8 mouse cellular contexts compared by ENCODE assay signal in genomic region chr3:121914459-121915185, GRCm38 (mm10). TPM values are rescaled to one million over a fixed set of nuclear protein-coding genes. Genes with fewer than 3 reads are reported as not detected.
DNase-seq lines count a peak whose midpoint lies in the region; ATAC-seq and TF ChIP-seq lines count a peak whose summit lies in the region.

No protein-coding gene starts in this region.

- no peak overlapping the region; the same call in 1 of the 2 replicates for H3K4me2 ChIP-seq in heart, embryonic 11.5 days
- no peak overlapping the region for H3K4me2 ChIP-seq in kidney, postnatal 0 days (ENCODE audit: low read length)
- H3K4me2 ChIP-seq in neural tube, embryonic 15.5 days: no peak overlapping the region

- H3K27me3 ChIP-seq in thymus, adult 2 months (ENCODE audit: control insufficient read depth, insufficient read depth, low read length): no peaks in the 10 kb centered on the region
- no peaks in the 10 kb centered on the region for H3K27me3 ChIP-seq in heart, embryonic 11.5 days (ENCODE audit: control insufficient read depth, insufficient read depth, low read length)
- no peaks in the 10 kb centered on the region for H3K27me3 ChIP-seq in kidney, postnatal 0 days (ENCODE audit: insufficient read depth, low read length)
- no peaks in the 10 kb centered on the region for H3K27me3 ChIP-seq in neural tube, embryonic 15.5 days (replicated peaks)

- no peaks in the 10 kb centered on the region for H3K4me1 ChIP-seq in thymus, adult 2 months (replicated peaks; ENCODE audit: control insufficient read depth, insufficient read depth, low read length)
- H3K4me1 ChIP-seq in heart, embryonic 11.5 days (ENCODE audit: control insufficient read depth, insufficient read depth, low read length): 0 out of 2 replicates have a peak, but pooled peaks cover 6% of the 10 kb centered on the region
- H3K4me1 ChIP-seq in kidney, postnatal 0 days (replicated peaks; ENCODE audit: insufficient read depth, low read length): no peaks in the 10 kb centered on the region
- H3K4me1 ChIP-seq in neural tube, embryonic 15.5 days: 0 out of 2 replicates have a peak, but pooled peaks cover 4% of the 10 kb centered on the region

- no peak; the same call in 1 of the 2 replicates for ATAC-seq in heart, embryonic 11.5 days (replicated peaks; ENCODE audit: insufficient number of reproducible peaks, low FRiP score, low TSS enrichment)
- ATAC-seq in kidney, postnatal 0 days (replicated peaks; ENCODE audit: low FRiP score, low read depth): no peak
- ATAC-seq in neural tube, embryonic 15.5 days (ENCODE audit: low FRiP score): no peak

- TF ChIP-seq POLR2A in thymus, adult 2 months (IDR thresholded peaks at IDR 0.05; ENCODE audit: control insufficient read depth, extremely low read depth, insufficient read depth, low read length, poor library complexity): no peak

- peak overlapping the region; percentile 24; the same call in 1 of the 2 replicates for H3K27ac ChIP-seq in thymus, adult 2 months (ENCODE audit: control insufficient read depth, insufficient read depth, low read length)
- H3K27ac ChIP-seq in heart, embryonic 11.5 days (ENCODE audit: low read depth, low read length): peak overlapping the region; percentile 76
- peak overlapping the region; percentile 80 for H3K27ac ChIP-seq in kidney, postnatal 0 days
- H3K27ac ChIP-seq in neural tube, embryonic 15.5 days (replicated peaks): peak overlapping the region; percentile 14; the same call in 1 of the 2 replicates

- no peak for DNase-seq in thymus, adult 2 months
- no peak for DNase-seq in thymus, postnatal 10 days (ENCODE audit: low spot score in 2 of 2)
- peak; percentile 39 for DNase-seq in kidney, postnatal 0 days (ENCODE audit: low spot score)
- no peak for DNase-seq in left cerebral cortex, adult 8-10 months (ENCODE audit: low spot score in 2 of 2)
- no peak for DNase-seq in layer of hippocampus, adult 18-20 months (ENCODE audit: low spot score in 2 of 2)
- no peak for DNase-seq in frontal cortex, postnatal 36 days (ENCODE audit: low spot score in 2 of 2)

- no peak for TF ChIP-seq CTCF in thymus, adult 2 months (IDR thresholded peaks at IDR 0.05; ENCODE audit: borderline replicate concordance, control insufficient read depth, extremely low read depth, insufficient read depth, low read length, poor library complexity)
- no peak for TF ChIP-seq CTCF in kidney, postnatal 0 days (IDR thresholded peaks at IDR 0.05; ENCODE audit: low read depth)

- H3K4me3 ChIP-seq in thymus, adult 2 months (ENCODE audit: control insufficient read depth, insufficient read depth, low read length): no peak overlapping the region
- no peak overlapping the region for H3K4me3 ChIP-seq in heart, embryonic 11.5 days (ENCODE audit: low read depth, low read length)
- no peak overlapping the region for H3K4me3 ChIP-seq in kidney, postnatal 0 days (replicated peaks; ENCODE audit: low read depth, low read length)
- no peak overlapping the region for H3K4me3 ChIP-seq in neural tube, embryonic 15.5 days (replicated peaks)

- WGBS in thymus, adult 2 months: 89% methylated on average over 13 of the region's 13 CpGs
- WGBS in heart, embryonic 11.5 days (ENCODE audit: insufficient replicate concordance): 56% methylated on average over 13 of the region's 13 CpGs
- 54% methylated on average over 13 of the region's 13 CpGs for WGBS in kidney, postnatal 0 days
- 61% methylated on average over 13 of the region's 13 CpGs for WGBS in neural tube, embryonic 15.5 days

- no peaks in the 10 kb centered on the region for H3K36me3 ChIP-seq in thymus, adult 2 months (ENCODE audit: control insufficient read depth, insufficient read depth, low read length)
- no peaks in the 10 kb centered on the region for H3K36me3 ChIP-seq in heart, embryonic 11.5 days (ENCODE audit: control insufficient read depth, insufficient read depth, low read length)
- H3K36me3 ChIP-seq in kidney, postnatal 0 days (ENCODE audit: insufficient read depth, low read length): no peaks in the 10 kb centered on the region
- no peaks in the 10 kb centered on the region for H3K36me3 ChIP-seq in neural tube, embryonic 15.5 days

- H3K9me3 ChIP-seq in heart, embryonic 11.5 days (replicated peaks; ENCODE audit: control insufficient read depth, low read length): no peaks in the 10 kb centered on the region
- no peaks in the 10 kb centered on the region for H3K9me3 ChIP-seq in kidney, postnatal 0 days (replicated peaks; ENCODE audit: low read length)
- H3K9me3 ChIP-seq in neural tube, embryonic 15.5 days (replicated peaks): no peaks in the 10 kb centered on the region

- no peak overlapping the region for H3K9ac ChIP-seq in heart, embryonic 11.5 days (ENCODE audit: low read depth, low read length)
- no peak overlapping the region for H3K9ac ChIP-seq in kidney, postnatal 0 days (ENCODE audit: low read depth, low read length)
- H3K9ac ChIP-seq in neural tube, embryonic 15.5 days (replicated peaks): no peak overlapping the region

RNA-seq across cellular contexts. Expression of gene Arhgap29, which starts 37.7 kb away (rescaled TPM):
- polyA plus RNA-seq in thymus, adult 2 months (2012; rRNA removed): 3.8 and 6.3 TPM in 2 replicates
- 69.1 and 79.9 TPM in 2 replicates for polyA plus RNA-seq in heart, embryonic 11.5 days (2014; fragmentation: Nextera tagmentation; extraction: Ambion mirVana)
- polyA plus RNA-seq in kidney, postnatal 0 days (2015; fragmentation: Nextera tagmentation; extraction: Ambion mirVana): 36.2 and 38.5 TPM in 2 replicates
- polyA plus RNA-seq in neural tube, embryonic 15.5 days (2015; fragmentation: Nextera tagmentation; extraction: Ambion mirVana): 18.0 and 21.9 TPM in 2 replicates
- total RNA-seq in left cerebral cortex, adult 8-10 months (2022): 10 to 100 TPM; 20.0 to 26.9 (median 24.7) TPM
- total RNA-seq in layer of hippocampus, adult 18-20 months (2021): 10 to 100 TPM; 11.6 to 12.6 TPM

Comparison
In these comparisons a context has a peak if more than half of its experiments do, and no peak if none do; other contexts are left out.
1. H3K27ac ChIP-seq: peak in every context shown above with its lines; median percentile 80 in kidney, postnatal 0 days; 76 in heart, embryonic 11.5 days; 24 in thymus, adult 2 months; 14 in neural tube, embryonic 15.5 days.